Mouse (Mus musculus): ENCODE results near the gene Insm2.
"Not testable (repeated sequence)": the region's sequence is repeated elsewhere in the genome, so short reads cannot be mapped to it uniquely, and the experiment has no call there.

Insm2 gene

DNA sequence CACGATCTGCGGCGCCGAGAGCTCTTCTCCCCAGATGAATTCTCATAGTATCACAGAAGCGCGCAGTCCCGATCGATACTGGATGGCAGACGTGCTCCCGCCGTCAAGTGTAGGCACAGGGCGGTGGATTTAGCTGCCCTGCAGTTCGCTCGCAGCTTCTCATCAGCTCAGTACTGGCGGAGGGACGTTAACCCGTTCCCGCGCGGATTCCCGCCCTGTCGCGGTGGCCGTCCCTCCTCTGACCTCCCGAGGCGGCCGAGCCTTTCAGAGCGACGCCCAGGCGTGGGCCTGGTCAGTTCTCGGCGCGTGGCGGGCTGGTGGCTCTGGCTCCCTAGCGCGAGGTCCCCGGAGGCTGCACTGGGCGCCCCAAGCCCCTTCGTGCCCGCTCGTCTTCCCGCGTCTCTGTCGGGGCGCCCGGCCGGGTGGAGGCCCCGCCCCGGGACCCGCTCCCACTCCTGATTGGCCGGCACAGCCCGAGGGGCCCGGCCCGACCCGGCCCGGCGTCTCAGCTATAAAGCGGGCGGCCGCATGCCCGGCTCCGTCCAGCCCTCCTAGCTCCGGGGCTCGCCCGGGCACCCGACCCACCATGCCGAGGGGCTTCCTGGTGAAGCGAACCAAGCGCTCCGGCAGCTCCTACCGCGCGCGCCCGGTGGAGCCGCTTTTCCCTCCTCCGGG is at the start of gene Insm2:
TSS of gene Insm2 (plus strand) at position 541 of the 675 bp plus-strand sequence.
- no peak for DNase-seq (ENCODE audit: low spot score)

DNA sequence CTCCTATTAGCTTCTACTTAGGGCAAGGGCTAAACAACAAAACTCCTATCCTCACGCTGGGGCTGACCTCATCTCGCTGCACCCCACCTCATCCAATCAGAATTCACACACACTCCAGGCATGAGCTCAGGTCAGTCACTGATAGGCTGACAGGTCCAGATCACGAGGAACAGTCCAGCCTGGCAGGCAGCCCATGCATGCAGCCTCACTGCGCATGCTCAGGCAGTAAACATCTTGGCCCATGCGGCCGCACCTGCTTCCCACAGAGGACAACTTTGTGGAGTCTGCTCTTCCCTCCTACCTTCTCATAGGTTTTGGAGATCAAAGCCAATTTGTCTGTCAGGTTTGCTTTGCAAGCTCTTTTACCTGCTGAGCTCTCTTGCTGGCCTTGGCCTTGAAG is 44.3 kb upstream of the Insm2 start:
- not testable (repeated sequence) for DNase-seq (ENCODE audit: low spot score)

DNA sequence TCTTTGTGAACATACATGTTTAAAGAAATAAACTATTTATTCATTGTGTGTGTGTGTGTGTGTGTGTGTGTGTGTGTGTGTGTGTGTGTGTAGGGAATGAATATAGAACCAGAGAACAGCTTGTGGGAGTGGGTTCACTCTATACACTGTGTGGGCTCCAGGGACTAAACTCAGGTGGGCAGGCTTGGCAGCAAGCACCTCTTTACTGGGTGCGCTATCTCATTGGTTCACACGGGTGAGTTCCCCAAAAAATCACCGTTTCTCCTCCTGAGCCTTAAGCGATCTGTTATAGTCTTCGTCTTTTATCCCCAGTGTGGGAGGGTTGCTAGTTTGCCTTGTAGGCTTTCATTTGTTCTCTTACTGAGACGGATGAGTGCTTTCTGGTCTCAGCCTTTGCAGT is 41.4 kb upstream of the Insm2 start:
- no peak for DNase-seq (ENCODE audit: low spot score)

DNA sequence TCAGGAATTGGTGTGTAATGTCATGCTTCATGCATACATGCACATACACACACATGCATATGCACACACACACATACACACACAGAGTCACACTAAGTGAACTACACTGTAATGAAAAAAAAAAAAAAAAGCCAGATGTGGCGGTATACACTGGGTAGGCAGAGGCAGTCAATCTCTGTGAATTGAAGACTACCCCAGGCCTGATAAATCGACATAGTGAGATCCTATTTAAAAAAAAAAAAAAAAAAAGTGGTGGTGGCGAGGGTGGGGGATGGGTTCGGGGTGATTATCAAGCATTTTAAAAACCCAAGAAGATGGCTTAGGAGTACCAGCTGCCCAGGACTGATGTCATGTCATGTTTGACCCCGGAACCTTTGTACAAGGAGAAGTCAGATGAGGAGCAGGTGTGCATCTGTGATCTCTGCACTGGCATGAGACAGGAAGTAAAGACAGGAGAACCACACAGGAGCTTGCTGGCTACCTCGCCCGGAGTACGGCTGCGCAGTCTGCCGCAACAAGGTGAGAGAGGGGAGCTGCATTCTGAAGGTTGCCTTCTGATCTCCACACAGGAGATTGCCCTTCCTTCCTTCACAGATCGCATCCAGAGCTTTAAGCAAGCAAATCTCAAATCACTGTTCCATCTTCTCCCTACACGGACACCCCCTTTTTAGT is 39.9 kb upstream of the Insm2 start:
- DNase-seq (ENCODE audit: low spot score), result no peak

DNA sequence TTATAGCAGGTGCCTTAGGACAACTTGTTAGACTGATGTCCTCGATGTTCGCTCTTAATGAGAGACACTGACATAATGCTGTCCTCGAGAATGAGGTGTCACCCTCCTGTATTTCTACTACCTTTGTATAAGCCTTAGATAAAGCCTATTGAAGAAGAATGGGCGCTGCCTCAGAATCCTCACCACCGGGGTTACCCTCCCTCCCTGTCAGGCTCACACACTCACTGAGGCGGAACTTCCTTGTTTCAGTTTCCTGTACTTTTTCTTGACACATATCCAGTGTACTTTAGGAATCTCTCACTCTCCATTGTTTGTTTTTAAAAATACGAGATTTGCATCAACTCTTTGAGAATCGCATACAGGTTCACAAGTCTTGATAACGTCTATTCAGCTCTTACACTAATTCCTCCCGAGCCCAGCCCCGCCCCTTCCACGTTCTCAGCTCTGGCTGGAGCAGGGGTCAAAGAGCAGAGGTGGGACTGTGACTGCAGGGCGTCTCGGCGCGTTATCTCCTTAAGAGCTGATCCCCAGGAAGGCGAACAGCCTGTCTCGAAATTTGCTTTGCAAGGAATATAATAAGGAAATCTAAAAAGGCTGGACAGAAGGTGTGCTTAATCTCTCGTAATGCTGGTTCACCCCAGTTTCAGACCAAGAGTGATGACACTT is 39.1 kb upstream of the Insm2 start:
- DNase-seq (ENCODE audit: low spot score), result no peak

DNA sequence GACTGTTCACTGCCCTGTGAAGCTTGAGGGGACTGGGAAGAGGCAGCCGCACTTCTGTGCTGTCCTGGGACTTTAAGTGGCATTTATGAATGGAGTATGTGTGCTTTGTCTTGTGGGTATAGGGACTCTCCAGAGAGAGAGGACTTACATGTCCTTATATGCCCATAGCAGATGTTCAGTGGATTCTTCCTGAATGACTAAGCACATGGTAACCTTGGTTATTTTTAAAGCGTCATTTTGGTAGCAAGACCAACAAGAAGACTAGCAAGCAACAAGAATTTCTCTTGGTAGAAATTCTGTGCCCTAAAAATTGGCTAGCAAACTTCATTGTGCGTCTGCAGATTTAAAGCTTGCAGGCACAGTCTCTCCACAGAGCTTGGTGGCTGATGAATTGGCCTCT is 35.5 kb upstream of the Insm2 start:
- no peak for DNase-seq (ENCODE audit: low spot score)

DNA sequence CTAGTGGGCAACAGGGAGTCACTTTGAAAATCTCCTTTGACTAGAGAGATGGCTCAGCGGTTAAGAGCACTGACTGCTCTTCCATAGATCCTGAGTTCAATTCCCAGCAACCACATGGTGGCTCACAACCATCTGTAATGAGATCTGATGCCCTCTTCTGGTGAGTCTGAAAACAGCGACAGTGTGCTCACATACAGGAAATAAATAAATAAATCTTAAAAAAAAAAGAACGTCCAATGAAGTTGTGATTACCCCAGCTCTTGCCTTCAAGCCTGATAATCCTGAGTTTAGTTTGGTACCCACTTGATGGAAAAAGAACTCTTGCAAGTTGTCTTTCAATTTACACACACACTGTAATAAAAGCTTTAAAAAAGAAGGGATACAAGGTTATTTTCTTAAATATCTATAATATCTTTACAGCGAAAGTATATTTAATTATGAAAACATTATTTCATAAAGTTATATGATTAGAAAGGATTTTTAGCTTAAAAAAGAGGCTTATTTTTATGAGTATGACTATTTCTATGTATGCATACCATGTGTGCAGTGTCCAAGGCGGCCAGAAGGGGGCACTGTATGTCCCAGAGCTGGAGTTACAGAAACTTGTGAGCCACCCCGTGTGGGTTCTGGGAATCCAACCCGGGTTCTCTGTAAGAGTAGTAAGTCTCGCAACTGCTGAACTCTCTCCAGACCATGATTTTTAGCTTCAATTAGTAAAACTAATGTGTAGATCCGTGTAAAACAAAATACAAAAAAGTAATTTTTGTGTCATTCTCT is 34.9 kb upstream of the Insm2 start:
- DNase-seq (ENCODE audit: low spot score), result no peak

DNA sequence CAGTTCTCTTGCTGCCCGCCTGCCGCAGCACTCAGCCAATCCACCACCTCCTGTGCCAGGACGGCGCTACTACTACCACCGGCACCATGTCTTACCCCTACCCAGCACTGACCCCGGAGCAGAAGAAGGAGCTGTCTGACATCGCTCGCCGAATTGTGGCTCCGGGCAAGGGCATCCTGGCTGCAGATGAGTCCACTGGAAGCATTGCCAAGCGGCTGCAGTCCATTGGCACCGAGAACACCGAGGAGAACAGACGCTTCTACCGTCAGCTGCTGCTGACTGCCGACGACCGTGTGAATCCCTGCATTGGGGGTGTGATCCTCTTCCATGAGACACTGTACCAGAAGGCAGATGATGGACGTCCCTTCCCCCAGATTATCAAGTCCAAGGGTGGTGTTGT is 34.0 kb upstream of the Insm2 start, which contains the start of gene Aldoart2:
TSS of gene Aldoart2 (plus strand) at position 34 of the 400 bp plus-strand sequence.
- no peak for DNase-seq (ENCODE audit: low spot score)

DNA sequence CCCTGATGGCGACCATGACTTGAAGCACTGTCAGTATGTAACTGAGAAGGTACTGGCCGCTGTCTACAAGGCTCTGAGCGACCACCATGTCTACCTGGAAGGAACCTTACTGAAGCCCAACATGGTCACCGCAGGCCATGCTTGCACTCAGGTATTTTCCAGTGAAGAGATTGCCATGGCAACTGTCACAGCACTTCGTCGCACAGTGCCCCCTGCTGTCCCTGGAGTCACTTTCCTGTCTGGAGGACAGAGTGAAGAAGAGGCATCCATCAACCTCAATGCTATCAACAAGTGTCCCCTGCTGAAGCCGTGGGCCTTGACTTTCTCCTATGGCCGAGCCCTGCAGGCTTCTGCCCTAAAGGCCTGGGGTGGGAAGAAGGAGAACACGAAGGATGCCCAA is 33.4 kb upstream of the Insm2 start:
- no peak for DNase-seq (ENCODE audit: low spot score)

DNA sequence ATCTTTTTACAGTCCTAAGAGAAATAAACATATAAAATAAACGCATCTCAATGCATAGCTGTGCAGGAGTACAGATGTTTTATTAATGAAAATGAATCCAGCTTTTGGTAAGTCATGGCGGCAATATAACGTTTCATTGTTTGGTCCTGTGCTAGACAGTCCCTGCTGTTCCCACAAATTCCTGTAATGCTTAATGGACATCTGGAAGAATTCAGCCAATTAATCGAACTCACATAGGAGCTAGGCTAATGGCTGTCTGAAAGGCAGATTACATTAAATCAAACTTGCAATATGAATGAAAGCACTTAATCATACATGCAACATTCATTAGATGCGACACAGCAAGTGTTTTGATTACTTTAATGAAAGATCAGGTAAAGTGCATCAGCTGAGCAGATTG is 32.4 kb upstream of the Insm2 start:
- no peak for DNase-seq (ENCODE audit: low spot score)

DNA sequence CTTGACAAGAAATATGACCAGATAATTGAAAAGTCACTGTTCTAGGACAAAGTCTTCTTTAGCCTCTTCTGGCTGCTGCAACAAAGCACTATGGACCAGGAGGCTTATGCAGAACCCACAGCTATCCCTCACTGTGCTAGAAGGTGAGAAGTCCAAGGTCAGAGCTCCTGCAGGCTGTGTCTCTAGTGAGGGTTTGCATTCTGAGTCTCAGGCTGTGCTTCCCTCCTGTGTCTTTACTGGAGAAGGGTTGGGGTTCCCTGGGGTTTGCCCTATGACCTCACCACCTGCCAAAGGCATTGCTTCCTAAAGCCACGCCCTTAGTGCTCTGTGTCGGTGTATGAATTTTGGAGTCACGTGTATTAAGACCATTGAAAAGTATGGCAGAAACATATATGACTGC is 30.8 kb upstream of the Insm2 start:
- no peak for DNase-seq (ENCODE audit: low spot score)

DNA sequence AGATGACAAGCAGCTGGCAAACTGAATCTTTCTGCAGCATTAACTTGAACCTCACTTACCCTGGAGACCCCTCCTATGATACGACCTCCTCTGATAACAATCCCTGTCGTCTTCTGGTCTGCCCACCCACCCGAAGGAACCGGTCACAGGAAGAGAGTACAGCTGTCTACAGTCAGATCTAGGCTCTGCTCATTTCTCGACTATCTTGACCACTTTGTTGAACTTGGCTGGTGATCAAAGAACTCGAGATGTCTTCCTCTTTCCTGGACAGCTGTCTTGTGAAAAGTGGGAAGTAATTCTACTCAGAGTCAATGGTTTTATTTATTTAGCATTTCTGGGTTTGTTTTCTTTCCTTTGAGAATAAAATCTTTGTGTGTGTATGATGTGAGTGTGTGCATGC is 29.6 kb upstream of the Insm2 start:
- no peak for DNase-seq (ENCODE audit: low spot score)

DNA sequence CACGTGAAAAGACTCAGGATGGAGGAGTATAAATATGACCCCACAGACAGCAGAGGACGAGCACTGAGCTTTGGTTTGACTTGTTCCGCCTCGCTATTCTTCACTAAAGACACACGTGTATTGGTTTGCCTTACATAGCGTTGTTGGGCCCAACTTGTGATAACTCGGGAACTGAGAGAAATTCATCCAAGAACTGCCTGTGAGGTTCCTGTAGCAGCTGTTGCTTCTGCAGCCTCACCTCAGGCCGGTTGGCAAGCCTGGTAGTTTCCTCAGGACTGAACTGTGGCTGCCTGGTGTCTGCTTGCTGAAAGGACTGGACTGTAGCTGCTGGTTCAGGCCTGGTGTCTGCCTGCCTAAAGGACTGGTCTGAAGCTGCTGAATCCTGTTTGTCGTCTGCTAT is 28.6 kb upstream of the Insm2 start:
- no peak for DNase-seq (ENCODE audit: low spot score)

DNA sequence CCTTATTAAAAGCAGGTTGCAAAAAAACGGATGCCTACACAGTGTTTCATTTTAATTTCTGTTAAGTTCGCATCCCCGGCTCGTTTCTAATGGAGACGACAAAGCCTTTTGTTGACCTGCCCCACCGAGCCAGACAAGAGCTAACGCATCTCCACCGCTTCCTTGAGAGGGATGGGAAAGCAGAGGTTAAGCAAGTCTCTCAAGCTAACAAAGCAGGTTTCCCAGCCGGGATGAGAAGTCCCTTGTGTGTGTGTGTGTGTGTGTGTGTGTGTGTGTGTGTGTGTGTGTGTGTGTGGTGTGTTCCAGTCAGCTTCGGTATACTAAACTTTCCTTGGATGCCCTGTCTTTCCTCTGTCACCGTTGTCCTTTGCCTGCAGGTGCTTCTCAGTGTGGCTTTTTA is 28.0 kb upstream of the Insm2 start:
- no peak for DNase-seq (ENCODE audit: low spot score)

DNA sequence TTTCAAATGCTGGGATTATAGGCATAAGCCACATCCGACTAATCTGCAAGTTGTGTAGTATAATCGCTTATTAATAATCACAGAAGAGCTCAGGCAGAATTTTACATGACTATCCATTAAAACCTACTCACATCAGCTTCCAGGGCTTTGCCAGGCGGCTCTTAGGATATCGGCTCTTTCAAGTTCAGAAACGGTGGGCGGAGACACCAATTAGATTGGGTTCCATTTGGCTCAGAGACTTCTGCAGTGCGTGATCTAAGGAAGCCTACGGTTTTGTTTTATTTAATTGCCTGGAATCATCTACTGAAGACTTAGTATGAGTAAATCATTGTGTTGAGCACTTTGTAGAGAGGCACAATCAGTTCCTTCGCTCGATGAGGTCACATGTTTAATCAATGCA is 27.6 kb upstream of the Insm2 start:
- DNase-seq (ENCODE audit: low spot score), result no peak

DNA sequence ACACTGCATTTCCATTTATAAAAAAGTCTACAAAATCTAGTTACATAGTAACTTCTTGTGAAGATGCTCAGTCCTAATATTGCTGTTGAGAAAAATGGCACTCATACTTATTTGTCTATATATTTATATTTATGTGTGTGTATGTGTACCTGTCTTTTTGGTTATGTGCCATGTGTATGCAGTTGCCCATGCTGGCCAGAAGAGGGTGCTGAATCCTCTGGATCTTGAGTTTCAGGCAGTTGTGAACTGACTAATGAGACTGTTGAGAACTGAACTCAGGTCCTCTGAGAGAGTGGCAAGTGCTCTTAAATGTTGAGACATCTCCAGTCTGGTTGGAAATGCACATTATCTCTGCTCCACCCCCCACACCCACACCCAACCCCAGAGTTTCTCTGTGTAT is 26.1 kb upstream of the Insm2 start:
- no peak for DNase-seq (ENCODE audit: low spot score)

DNA sequence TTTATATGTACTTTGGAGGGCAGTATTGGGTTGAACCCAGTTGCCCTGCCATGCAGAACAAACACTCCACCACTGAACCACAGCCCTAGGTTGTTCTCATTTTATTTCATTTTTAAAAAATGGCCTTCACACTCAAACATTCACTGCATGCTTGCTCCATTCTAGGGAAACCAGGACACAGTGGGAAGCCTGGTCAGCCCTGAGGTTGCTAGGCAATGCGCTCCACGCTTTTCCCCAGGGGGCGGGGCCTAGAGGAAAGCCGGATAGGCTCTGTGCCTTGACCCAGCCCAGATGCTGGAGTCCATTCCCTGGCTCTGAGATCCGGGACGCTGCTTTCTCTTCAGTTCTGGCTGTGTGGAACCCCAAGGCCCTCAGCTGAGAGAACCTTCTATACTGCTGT is 25.4 kb upstream of the Insm2 start:
- no peak for DNase-seq (ENCODE audit: low spot score)

DNA sequence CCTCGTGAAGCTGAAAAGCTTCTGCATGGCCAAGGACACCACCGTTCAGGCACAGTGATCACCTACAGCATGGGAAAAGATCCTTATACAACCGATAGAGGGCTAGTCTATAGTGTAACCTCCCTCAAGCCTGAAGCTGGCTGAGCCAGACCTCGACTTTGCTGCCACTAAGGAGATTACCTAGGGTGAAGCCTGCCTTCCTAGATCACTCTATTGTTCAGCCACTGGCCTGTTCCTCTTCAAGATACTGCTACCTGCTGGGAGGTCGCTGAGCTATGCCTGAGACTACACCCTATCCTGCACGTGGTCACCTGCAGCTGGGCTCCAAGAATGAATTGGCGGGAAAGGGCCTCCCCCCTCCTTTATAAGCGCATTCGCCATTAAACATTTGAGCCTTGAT is 12.3 kb upstream of the Insm2 start:
- DNase-seq (ENCODE audit: low spot score), result not testable (repeated sequence)

DNA sequence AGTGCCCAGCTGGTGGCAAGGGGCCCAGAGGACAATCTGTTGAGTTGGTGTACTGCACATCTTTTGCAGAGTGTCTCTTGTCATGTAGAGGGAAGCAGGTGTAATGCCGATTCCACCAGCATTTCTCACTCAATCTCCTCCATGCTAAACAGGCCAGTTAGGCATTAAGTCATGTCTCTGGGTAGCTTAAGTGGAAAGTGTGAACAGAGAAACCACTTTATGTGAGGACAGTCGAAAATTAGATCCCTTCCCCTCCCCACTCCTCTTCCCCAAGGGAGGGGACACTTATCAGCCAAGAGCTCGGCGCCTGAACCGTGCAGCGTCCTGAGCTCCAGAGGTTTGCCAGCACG is 715 bp upstream of the Insm2 start:
- DNase-seq (ENCODE audit: low spot score), result no peak

DNA sequence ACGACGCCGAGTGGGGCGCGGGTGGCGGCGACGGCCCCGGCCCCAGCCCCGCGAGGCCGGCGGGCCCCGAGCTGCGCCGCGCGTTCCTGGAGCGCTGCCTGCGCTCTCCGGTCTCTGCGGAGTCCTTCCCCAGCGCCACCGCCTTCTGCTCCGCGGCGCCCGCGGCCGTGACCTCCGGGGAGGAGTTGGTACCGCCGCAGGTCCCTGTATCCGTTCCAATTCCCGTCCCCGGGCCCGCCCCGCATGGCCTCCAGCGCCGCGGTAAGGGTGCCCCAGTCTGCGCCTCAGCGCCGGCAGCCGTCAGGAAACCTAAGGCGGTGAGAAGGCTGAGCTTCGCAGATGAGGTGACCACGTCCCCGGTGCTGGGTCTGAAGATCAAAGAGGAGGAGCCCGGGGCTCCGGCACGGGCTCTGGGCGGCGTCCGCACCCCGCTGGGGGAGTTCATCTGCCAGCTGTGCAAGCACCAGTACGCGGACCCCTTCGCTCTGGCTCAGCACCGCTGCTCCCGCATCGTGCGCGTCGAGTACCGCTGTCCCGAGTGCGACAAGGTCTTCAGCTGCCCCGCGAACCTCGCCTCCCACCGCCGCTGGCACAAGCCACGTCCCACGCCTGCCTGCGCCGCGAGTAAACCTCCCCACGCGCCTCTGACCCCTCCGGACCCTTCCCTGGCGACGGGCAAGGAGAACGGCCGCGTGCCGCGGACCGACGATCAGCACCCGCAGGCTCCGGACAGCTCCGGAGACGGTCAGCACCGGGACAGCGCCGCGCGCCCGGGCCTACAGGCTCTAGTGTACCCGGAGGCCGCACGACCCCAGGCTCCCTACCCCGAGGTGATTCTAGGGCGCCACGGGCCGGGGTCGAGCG is 644 bp downstream of the Insm2 start:
- DNase-seq (ENCODE audit: low spot score), result peak; percentile 25

DNA sequence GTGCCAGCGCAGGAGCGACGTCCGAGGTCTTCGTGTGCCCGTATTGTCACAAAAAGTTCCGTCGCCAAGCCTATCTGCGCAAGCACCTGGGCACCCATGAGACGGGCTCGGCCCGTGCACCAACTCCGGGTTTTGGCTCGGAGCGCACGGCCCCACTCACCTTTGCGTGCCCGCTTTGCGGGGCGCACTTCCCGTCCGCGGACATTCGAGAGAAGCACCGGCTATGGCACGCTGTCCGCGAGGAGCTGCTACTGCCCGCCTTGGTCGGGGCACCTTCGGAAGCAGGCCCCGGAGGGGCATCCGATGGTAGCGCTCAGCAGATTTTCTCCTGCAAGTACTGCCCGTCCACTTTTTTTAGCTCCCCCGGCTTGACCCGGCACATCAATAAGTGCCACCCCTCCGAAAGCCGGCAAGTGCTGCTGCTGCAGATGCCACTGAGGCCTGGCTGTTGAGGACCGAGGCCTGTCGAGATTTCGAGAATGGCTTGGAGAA is 1.3 kb downstream of the Insm2 start:
- no peak for DNase-seq (ENCODE audit: low spot score)

DNA sequence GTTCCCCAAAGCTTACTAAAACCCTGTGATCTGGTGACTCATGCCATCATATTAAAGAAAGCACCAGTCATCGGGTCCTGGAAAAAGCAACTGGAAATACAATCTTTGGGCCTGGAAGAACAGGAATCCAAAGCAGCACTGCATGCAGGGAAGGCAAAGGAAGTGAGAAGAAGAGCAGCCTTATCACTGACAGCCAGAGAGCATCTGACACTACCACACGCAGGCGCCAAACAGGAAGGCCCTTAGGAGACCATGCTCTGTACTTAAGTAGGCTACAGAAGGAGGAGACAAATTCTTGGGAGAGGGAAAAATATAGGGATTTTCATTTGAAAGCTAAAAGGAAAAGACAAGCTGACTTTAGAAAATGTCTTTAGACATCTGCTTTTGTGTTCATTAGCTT is 5.2 kb downstream of the Insm2 start:
- no peak for DNase-seq (ENCODE audit: low spot score)
